Mouse (Mus musculus): Measurements from ENCODE around the gene Vpreb2. TPM values are rescaled to one million over a fixed set of nuclear protein-coding genes. Genes with fewer than 3 reads are reported as not detected.

Vpreb2 gene
- polyA plus RNA-seq (2014; fragmentation: Nextera tagmentation; extraction: Ambion mirVana) = not detected in 2 replicates

DNA sequence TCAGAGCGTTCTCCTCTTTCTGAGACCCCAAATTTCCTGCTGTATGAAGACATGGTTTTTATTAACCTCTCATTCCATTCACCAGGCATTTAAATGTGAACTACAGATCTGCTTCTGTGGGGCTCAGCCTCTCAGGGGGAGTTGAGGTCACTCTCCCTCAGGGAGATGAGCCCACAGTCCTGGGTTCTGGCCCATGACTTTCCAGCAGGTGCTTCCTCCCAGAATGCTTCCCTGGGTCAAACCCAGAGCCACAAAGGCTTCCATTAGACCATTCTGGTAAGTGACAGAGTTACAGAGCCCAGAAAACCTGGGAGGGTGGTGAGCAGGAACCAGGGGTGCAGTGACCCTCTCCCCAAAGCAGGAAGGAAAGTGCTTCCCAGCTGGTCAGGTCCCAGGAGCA lies at the start of gene Vpreb2:
Gene Vpreb2, plus strand, starts transcription at position 301 of the 400 bp plus-strand sequence.
- H3K4me1 ChIP-seq (ENCODE audit: insufficient read depth) = no peaks in the 10 kb centered on the region
- H3K4me3 ChIP-seq (ENCODE audit: low read depth, low read length) = no peak within 1 kb of the TSS
- no peaks in the 10 kb centered on the region for H3K9me3 ChIP-seq (ENCODE audit: low read depth, low read length)
- H3K4me2 ChIP-seq = no peak within 1 kb of the TSS
- H3K27me3 ChIP-seq (ENCODE audit: insufficient read depth, low read length) = no peaks in the 10 kb centered on the region
- no peak within 1 kb of the TSS for H3K9ac ChIP-seq
- no peak for TF ChIP-seq CTCF (IDR thresholded peaks at IDR 0.05; ENCODE audit: low read depth)
- 51% methylated on average over 1 of the region's 1 CpGs for WGBS
- no peaks in the 10 kb centered on the region for H3K36me3 ChIP-seq (ENCODE audit: insufficient read depth)
- DNase-seq = no peak
- H3K27ac ChIP-seq (ENCODE audit: low read depth) = no peak within 1 kb of the TSS
- ATAC-seq (ENCODE audit: insufficient read depth) = no peak

GRCm38 (mm10) chr16:17931906-17932460 lies 48.2 kb upstream of the Vpreb2 start:
- no peak overlapping the region for H3K9ac ChIP-seq
- no peaks in the 10 kb centered on the region for H3K36me3 ChIP-seq (ENCODE audit: insufficient read depth)
- H3K27ac ChIP-seq (ENCODE audit: low read depth) = no peak overlapping the region
- TF ChIP-seq CTCF (IDR thresholded peaks at IDR 0.05; ENCODE audit: low read depth) = no peak
- WGBS = 72% methylated on average over 5 of the region's 5 CpGs
- H3K9me3 ChIP-seq (ENCODE audit: low read depth, low read length) = no peaks in the 10 kb centered on the region
- 0 out of 2 replicates have a peak, but pooled peaks cover 2% of the 10 kb centered on the region for H3K4me1 ChIP-seq (ENCODE audit: insufficient read depth)
- ATAC-seq (ENCODE audit: insufficient read depth) = no peak
- H3K27me3 ChIP-seq (ENCODE audit: insufficient read depth, low read length) = no peaks in the 10 kb centered on the region
- no peak overlapping the region for H3K4me3 ChIP-seq (ENCODE audit: low read depth, low read length)
- no peak overlapping the region for H3K4me2 ChIP-seq
- DNase-seq = no peak

DNA sequence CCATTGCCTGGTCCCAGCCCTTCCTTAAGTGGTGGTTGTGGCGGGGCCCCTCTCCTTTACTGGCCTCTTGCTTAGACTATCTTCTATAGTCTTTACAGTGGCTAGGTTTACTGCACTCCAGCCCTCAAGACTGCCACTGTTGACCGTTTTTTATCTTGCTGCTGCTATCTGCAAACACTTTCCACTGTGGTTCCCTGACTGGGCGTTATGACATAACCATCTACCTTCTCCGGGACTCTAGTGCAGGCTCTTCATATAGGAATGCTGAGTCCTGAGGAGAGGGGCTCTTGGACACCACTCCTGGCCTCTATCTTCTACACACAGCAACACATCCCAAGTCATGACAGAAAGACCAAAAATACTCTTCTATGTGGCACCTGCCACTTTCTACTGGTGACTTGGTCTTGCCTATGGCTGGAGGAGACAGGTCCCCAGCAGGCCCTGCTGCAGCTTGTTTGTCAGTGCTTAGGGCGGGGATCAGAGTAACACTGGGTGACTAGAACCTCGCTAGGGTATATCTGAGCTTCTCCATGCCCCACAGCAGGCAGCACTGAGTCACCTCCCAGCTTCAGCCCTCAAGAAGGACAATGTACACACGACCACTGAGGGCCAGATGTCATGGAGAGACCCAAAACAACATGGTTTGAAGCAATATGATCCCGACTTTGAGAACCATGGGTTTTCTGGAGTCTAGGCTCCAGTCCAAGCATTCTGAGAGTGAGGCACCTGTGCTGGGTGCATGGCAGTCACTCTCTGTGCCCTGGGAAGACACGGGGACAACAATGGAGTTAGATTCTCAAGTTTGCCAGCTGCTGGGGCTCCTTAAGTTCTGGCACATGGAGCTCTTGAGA lies 46.4 kb upstream of the Vpreb2 start:
- Histone ChIP-seq H3K36me3 (ENCODE audit: insufficient read depth) (no peaks in the 10 kb centered on the region), H3K27me3 (ENCODE audit: insufficient read depth, low read length) (peaks cover 4% of the 10 kb centered on the region; the same call in 1 of the 2 replicates), H3K27ac (ENCODE audit: low read depth) (no peak overlapping the region), H3K4me1 (ENCODE audit: insufficient read depth) (no peaks in the 10 kb centered on the region), H3K9ac (no peak overlapping the region), H3K4me2 (no peak overlapping the region), H3K9me3 (ENCODE audit: low read depth, low read length) (no peaks in the 10 kb centered on the region), H3K4me3 (ENCODE audit: low read depth, low read length) (no peak overlapping the region)
- DNase-seq = no peak
- no peak for TF ChIP-seq CTCF (IDR thresholded peaks at IDR 0.05; ENCODE audit: low read depth)
- WGBS = 58% methylated on average over 9 of the region's 9 CpGs
- ATAC-seq (ENCODE audit: insufficient read depth) = no peak

GRCm38 (mm10) chr16:17934445-17934910 lies 45.8 kb upstream of the Vpreb2 start:
- Histone ChIP-seq H3K36me3 (ENCODE audit: insufficient read depth) (no peaks in the 10 kb centered on the region), H3K4me1 (ENCODE audit: insufficient read depth) (no peaks in the 10 kb centered on the region), H3K4me2 (no peak overlapping the region), H3K27me3 (ENCODE audit: insufficient read depth, low read length) (peaks cover 4% of the 10 kb centered on the region; the same call in 1 of the 2 replicates), H3K27ac (ENCODE audit: low read depth) (no peak overlapping the region), H3K4me3 (ENCODE audit: low read depth, low read length) (no peak overlapping the region), H3K9ac (no peak overlapping the region), H3K9me3 (ENCODE audit: low read depth, low read length) (no peaks in the 10 kb centered on the region)
- WGBS = 50% methylated on average over 3 of the region's 3 CpGs
- DNase-seq (no peak), ATAC-seq (ENCODE audit: insufficient read depth) (no peak)
- TF ChIP-seq CTCF (IDR thresholded peaks at IDR 0.05; ENCODE audit: low read depth) = no peak

DNA sequence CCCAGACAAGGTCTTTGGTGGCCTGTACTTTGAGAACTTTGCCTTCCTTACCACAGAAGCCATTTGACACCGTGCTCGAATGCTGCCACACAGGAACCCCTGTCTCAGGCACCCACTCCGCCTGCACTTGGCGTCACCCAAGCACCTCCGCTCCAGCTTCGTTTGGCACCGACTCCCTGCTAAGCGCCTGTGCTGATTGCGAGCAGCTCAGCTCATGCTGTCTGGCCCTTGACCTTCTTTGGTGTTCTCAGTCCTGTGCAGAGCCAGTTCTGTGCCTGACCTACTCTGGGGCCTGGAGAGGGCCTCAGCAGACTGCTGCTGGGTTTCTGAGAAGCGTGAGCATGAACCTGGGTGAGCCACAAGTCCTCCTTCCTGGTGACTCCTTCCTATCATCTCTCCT lies 43.5 kb upstream of the Vpreb2 start:
- H3K4me2 ChIP-seq = no peak overlapping the region
- DNase-seq (no peak), ATAC-seq (ENCODE audit: insufficient read depth) (no peak)
- no peak for TF ChIP-seq CTCF (IDR thresholded peaks at IDR 0.05; ENCODE audit: low read depth)
- no peak overlapping the region for H3K27ac ChIP-seq (ENCODE audit: low read depth)
- no peak overlapping the region for H3K4me3 ChIP-seq (ENCODE audit: low read depth, low read length)
- H3K9me3 ChIP-seq (ENCODE audit: low read depth, low read length) = no peaks in the 10 kb centered on the region
- WGBS = 69% methylated on average over 10 of the region's 10 CpGs
- H3K27me3 ChIP-seq (ENCODE audit: insufficient read depth, low read length) = peaks cover 4% of the 10 kb centered on the region; the same call in 1 of the 2 replicates
- H3K9ac ChIP-seq = no peak overlapping the region
- H3K4me1 ChIP-seq (ENCODE audit: insufficient read depth) = no peaks in the 10 kb centered on the region
- no peaks in the 10 kb centered on the region for H3K36me3 ChIP-seq (ENCODE audit: insufficient read depth)

DNA sequence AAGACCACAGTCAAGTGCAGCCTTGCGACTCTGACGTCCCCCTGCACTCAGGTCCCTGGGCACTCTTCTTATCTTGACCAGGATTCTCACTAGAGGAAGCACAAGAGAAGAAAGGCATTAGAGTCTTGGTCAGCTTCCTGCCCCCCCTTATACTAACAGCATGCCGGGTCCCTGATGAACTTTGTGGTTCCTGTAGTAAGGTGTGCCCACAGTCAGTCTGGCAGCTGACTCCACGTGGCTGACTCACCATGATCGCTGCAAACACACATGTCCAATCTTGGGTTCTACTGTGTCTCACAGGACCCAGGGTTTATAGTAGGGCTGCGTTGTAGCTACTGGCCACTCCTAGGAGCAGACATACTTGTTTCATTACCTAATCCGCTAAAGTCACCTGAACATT lies 42.0 kb upstream of the Vpreb2 start:
- ATAC-seq (ENCODE audit: insufficient read depth) = no peak
- WGBS = 60% methylated on average over 7 of the region's 7 CpGs
- peaks cover 4% of the 10 kb centered on the region; the same call in 1 of the 2 replicates for H3K27me3 ChIP-seq (ENCODE audit: insufficient read depth, low read length)

DNA sequence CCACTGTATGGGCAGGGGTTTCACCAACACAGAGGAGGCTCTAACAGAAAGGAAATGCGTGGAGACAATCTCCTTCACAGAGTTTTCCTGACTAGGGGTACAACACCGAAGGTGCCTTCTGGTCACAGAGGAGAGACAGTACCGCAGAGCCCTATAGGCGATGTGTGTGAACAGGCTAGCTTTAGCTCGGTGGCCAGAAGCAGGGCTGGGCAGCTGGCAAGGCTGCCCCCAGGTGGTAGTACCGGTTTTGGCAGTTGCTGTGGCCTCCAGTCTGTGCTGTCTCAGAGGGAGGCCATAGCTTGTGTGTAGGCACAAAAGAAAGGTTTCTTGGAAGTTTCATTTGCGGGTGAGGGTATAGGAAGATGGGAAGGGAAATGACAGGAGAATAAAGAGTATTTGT lies 41.4 kb upstream of the Vpreb2 start:
- 10% methylated on average over 7 of the region's 7 CpGs for WGBS
- Histone ChIP-seq H3K27me3 (ENCODE audit: insufficient read depth, low read length) (peaks cover 4% of the 10 kb centered on the region; the same call in 1 of the 2 replicates), H3K27ac (ENCODE audit: low read depth) (peak overlapping the region; percentile 54; the same call in 1 of the 2 replicates), H3K36me3 (ENCODE audit: insufficient read depth) (no peaks in the 10 kb centered on the region), H3K9me3 (ENCODE audit: low read depth, low read length) (no peaks in the 10 kb centered on the region), H3K9ac (0 out of 2 replicates have a peak overlapping the region, but pooled peaks have one; percentile 1), H3K4me2 (no peak overlapping the region), H3K4me3 (ENCODE audit: low read depth, low read length) (no peak overlapping the region), H3K4me1 (ENCODE audit: insufficient read depth) (no peaks in the 10 kb centered on the region)
- peak; percentile 80 for TF ChIP-seq CTCF (IDR thresholded peaks at IDR 0.05; ENCODE audit: low read depth)
- peak; percentile 82 for DNase-seq
- peak; percentile 93 for ATAC-seq (ENCODE audit: insufficient read depth)

More for the DNA sequence above, 42.0 kb upstream of the Vpreb2 start:
- H3K4me2 ChIP-seq = no peak overlapping the region
- H3K4me1 ChIP-seq (ENCODE audit: insufficient read depth) = no peaks in the 10 kb centered on the region
- DNase-seq = no peak
- H3K9ac ChIP-seq = no peak overlapping the region
- no peak overlapping the region for H3K27ac ChIP-seq (ENCODE audit: low read depth)
- TF ChIP-seq CTCF (IDR thresholded peaks at IDR 0.05; ENCODE audit: low read depth) = no peak
- no peaks in the 10 kb centered on the region for H3K36me3 ChIP-seq (ENCODE audit: insufficient read depth)
- H3K4me3 ChIP-seq (ENCODE audit: low read depth, low read length) = no peak overlapping the region
- H3K9me3 ChIP-seq (ENCODE audit: low read depth, low read length) = no peaks in the 10 kb centered on the region
